Mouse (Mus musculus): ENCODE results near the gene Lrr1.
A peak's percentile ranks its signal among the peaks of the same experiment; 100 is the strongest.

Gene Lrr1

DNA sequence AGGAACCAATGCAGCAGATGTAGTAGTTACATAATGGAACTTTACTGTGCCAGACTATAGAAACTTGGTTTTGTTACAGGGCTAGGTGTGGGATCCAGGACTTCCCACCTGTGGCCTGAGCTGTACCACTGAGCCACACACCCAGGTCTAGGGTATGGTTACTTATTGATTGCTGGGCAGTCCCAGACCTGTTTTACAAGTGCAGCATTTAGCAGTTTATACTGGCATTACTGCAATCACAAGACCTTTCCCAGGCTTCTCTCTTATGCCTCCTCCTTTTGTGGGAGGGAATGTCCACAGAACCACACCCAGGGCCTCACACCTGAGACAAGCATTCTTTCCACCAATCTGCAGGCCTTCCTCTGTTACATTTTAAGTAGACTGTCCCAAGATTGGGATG lies 30.4 kb downstream of the Lrr1 start:
- no peak for DNase-seq (ENCODE audit: low read depth, low spot score)

DNA sequence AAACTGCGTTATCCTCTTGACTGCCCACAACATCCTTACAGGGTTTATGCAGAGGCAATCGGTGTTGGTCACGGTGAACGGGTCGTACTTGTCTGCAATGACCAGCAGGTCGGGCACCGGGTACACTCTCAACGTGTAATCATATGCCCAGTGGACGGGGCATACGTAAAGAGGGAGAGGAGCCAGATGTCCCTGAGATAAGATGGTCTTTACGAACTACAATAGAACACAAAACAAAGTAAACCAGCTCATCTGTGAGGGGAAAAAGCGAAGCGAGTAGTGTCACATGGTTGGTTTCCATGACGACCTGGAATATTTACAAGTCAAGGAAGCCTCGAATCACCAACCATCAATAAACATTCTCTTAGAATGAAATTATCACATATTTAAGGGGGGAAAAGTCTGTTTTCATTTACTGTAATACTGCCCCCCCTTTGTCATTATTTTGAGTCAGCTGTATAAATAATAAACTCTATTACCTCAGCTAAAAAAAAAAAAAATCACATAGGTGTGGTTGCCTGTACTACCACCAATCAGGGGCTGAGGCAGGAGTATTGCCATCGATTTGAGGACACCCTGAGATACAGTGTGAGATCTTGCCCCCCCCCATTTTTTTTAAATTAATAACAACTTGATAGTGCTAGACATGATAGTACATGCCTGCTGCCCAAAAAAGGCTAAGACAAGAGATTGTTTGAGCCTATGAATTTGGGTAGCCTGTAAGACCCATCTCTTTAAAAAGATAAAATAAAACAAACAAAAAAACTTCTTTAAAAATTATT lies 35.6 kb downstream of the Lrr1 start, which contains the start of gene Gm49384:
Gene Gm49384 (minus strand): TSS at position 216 of the 782 bp plus-strand sequence.
- DNase-seq (ENCODE audit: low read depth, low spot score), result no peak

DNA sequence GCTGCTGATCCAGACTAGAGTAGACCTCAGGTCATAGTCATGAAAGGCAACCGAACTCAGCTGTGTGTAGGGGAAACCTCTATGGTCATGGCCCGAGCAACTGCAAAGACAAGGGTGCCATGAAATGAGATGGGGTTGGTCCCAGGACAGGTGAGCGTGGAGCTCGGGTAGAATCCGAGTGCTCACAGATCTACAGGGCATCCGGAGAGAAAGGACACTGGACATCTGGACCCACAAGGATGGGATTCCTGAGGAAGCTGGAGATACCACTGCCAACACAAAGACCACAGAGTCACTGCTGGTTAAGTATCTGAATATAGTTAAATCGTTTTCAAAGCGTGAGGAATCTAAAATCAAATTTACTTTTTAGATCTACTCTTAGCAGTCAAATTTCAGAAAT lies 38.8 kb downstream of the Lrr1 start:
- DNase-seq (ENCODE audit: low read depth, low spot score), result no peak

DNA sequence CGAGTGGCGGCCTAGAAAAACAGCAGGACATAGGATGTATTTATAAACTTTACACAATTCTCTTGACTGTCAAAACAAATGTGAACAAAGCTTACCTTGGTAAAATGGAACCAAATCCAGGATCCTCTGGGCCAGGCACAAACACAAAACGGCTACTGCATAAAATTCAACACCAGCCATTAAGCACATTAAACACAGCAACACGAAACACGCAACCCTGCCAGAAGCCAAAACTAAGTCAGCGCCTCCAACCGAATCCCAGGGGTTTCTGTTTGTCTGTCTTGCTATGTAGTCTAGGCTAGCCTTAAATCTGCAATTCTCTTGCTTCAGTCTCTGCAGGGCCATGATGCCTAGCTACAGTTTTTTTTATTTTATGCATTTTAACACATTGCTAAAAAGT lies 39.3 kb downstream of the Lrr1 start:
- DNase-seq (ENCODE audit: low read depth, low spot score), result no peak

DNA sequence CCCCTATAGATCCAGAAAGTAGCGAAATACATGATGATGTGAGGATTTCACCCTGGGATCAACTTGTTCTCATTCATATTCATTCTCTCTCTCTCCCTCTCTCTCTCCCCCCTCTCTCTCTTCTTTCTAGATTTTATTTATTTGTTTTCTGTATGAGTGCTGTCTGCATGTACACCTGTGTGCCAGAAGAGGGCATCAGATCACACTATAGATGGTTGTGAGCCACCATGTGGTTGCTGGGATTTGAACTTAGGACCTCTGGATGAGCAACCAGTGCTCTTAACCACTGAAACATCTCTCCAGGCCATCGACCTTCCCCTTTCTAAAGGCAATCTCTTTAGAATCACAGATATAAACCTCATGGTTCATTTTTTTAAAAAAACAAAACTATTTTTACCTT lies 39.9 kb downstream of the Lrr1 start:
- no peak for DNase-seq (ENCODE audit: low read depth, low spot score)

DNA sequence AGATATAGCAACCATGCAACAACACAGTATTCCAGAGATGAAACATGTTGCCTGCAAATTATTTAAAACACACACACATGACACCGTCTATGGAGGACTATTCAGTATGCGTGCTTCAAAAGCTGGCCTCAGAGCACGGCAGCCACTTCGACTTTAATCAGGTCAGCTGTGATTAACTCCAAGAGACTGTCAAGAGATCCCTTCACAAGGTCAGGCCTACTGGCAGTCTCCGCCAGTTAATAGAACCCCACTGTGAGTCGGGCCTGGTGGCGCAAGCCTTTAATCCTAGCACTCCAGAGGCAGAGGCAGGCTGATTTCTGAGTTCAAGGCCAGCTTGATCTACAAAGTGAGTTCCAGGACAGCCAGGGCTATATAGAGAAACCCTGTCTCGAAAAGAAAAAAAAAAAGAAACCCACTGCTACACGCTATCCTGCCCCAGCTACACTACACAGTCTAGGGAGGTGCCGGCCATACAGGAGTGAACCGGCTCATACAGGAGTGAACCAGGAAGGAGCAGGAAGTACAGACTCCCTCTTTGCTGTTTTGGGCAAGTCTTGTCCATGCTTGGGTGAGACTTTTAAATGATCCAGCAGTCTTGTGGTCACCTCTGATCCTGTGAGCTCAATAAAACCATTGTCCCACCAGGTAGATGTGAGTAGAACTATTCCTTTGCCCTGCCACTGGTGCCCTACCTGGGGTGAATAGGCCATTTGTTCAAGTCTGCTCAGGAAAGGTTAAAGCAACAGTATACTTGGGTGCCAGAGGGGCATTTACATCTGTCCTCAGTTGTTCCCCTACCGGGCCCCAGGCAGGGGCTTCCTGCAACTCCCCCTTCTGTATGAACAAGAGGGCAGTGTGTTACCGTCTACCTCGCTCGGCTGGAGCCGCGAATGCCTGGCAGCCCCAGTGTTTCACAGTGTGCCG lies 41.7 kb downstream of the Lrr1 start:
- no peak for DNase-seq (ENCODE audit: low read depth, low spot score)

DNA sequence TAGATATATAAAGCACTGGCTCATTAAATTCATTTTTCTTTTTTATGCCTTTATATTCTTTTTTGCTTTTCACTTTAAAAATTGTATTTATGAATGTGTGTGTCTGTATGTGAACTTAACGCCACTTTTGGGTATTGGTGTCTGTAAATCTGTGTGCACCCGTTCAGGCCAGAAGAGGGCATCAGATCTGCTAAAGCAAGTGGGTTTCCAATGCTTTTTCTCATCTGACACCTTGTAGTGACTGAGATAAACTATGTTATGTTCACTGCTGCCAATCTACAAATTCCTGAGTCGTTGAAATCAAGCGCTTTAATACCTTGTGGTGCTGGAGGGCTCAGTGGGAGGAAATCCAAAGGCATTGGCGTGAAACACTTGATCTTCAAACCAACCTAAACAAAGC lies 42.4 kb downstream of the Lrr1 start:
- DNase-seq (ENCODE audit: low read depth, low spot score), result no peak

DNA sequence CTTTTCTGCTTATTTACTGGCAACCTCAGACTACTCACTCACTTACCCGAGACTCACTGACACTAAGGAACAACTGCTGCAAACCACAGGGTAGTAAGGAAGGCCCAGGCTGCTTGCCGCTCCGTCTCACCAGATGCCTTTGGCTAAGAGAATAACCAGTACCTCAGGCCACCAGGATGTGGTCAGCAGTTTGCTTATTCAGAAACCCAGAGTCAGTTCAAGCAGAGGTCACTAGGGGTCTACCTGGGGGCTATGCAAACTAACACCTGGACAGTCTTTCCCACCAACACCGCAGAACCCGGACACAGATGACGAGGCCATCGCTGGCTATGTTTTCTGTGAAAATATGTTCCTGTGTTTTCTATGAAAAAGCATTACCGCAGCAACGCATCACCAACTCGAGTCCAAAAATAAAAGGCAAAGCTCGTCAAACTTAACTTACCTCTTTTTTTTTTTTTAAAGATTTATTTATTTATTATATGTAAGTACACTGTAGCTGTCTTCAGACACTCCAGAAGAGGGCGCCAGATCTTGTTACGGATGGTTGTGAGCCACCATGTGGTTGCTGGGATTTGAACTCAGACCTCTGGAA lies 44.7 kb downstream of the Lrr1 start:
- no peak for DNase-seq (ENCODE audit: low read depth, low spot score)

DNA sequence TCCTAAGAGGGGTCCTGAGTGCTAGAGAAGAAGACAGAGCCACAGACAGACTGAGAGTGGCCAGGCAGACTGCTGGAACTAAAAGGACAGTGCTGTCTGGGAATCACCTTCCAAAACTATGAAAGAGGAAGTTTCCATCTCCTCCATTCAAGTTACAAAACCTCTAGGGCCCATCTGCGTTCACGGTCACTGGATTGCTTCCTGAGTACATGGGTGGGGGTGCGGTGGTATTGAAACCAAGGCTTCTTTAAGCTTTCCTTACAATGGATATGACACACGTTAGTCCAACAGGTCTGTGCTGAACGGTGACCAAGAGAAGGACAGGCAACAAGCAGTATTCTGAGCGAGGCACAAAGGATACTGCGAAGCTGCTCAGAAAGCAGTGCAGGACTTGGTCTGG lies 45.8 kb downstream of the Lrr1 start:
- DNase-seq (ENCODE audit: low read depth, low spot score), result no peak

DNA sequence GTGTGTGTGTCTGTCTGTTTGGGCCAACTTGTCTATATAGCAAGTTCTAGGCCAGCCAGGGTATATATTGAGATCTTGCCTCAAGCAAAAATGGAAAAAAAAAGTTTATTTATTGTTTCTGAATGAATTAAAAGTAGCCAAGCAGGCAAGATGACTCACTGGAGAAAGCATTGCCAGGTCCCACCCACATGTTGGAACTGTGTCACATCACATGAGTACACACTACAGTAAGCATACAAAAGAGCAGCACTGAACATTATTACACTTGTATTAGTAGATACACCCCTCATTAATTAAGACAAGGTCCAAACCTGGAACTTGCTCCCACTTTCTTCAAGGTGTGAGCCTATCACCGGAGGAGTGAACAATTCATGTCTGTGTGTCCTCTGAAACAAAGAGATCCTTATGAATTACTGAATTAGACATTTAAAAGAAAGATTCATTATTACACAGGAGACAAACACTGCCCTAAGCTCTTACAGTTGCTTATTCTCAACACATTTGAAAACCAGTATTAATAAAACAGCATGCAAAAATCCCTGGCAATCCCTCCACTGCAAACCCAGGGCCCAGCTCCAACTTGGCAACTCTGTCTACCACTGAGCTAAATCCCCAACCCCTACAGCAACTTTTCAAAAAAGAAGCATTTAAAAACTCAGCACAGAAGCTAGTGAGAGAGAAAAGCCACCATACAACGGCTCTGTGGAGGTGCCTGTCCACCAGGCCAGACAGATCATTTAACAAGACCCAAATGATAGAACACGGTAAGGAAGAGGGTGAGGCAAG lies 46.6 kb downstream of the Lrr1 start:
- DNase-seq (ENCODE audit: low read depth, low spot score), result no peak

DNA sequence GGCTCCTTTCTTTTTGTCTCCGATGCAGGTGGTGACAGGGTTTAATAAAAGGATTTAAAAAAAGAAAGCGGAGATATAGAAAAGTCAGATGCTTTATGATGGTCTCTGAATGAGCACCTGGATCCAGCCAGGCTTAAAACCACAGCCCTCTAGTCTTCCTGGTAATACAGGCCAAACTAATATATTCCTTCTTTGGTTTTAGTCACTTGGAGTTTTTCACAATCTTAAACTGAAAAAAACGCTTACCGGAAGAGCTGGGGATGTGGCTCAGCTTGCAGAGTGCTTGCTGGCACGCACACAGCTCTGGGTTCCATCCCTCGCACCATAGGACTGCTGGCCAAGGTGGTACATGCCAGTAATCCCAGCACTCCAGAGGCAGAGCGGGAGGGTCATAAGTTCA lies 48.0 kb downstream of the Lrr1 start:
- no peak for DNase-seq (ENCODE audit: low read depth, low spot score)

DNA sequence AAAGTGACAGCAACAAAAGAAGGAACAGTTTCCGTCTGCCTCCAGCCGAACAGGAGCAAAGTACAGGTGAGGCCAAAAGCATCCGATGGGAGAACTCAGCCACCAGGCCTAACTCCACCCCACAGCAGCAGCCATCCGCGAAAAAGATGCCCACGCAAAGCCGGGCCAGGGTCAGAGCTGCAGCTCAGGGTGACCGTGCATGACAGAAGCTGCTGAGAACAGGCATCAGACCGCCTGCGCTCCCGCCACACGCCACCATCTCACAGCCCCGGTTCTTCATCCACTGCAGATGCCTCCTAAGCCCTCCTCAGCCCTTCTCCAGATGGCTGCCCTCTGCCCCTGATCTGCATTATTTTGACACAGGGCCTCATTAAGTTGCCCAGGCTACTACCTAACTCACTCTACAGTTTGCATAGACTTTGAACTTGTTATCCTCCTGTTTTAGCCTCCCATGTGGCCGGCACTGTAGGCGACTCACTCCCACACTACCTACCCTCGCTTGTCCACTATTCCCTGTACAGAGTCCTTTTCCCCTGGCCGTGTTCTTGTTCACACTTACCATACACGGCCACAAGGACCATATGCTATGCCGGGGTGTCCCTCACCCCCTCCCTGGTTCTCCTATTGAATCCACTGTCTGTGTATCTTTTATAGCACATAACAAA lies 52.1 kb downstream of the Lrr1 start:
- no peak for DNase-seq (ENCODE audit: low read depth, low spot score)

DNA sequence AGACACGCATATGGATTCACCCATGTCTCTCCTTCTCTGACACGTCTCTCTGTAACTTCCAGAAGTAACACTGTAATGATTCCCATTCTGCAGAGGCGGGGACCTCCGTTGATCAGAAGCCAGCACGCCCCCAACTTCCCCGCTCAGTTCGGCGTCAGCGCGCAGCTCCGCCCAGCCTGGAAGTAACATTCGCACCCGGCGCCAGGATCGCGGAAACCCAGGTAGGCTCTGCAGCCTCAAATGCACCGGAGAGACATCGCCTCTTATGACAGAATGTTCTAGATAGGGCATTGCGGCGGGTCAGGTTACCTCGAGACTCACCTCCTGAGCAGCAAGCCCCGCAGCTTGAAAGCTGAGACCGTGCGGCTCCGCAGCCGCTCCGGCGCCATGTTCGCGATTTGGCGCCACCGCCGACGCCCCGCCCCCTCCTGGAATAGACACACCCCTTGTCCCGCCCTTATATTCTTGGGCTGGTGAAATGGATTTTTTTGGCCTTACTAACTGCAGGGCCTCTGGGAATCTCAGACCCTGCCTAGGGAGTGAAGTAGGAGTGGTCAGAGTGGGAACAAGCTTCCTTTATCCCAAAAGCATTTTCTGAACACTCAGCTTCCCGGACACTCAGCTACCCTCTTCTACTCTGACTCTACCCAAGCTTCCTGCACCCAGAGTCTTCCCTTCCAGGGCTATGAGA lies 59.3 kb downstream of the Lrr1 start, which contains the start of gene Pole2:
Gene Pole2 (minus strand): TSS at position 420 of the 691 bp plus-strand sequence.
- DNase-seq (ENCODE audit: low read depth, low spot score), result peak; percentile 85
